Mouse (Mus musculus) forebrain, embryonic 16.5 days (tissue): ENCODE measurements at regions not wholly inside any gene's neighbourhood (a gene's known extent, or its start where the extent isn't known, plus 50 kb on each side); places are given as distances from the start of the nearest gene placed in this dataset.
A peak's percentile ranks its signal among the peaks of the same experiment; 100 is the strongest.

Source experiments
- ATAC-seq: fragments of 200-750 bp; cut with Nextera tagmentation; 2 replicates; pipeline ENCODE4 v1.8.0; 2017; ENCODE audit warnings: mild to moderate bottlenecking, moderate library complexity
- H3K27ac ChIP-seq: fragments of 300-500 bp; sonication (generic); 2 replicates; pipeline ENCODE4 v1.5.1; 2014; ENCODE audit warnings: low read length, control low read depth
- H3K27me3 ChIP-seq: fragments of 300-500 bp; sonication (generic); replicated peaks from 2 replicates; pipeline ENCODE4 v1.6.1; 2014; ENCODE audit warnings: low read length; ENCODE audit not compliant: control insufficient read depth, insufficient read depth
- H3K36me3 ChIP-seq: fragments of 300-500 bp; sonication (generic); 2 replicates; pipeline ENCODE4 v1.6.1; 2014; ENCODE audit not compliant: control insufficient read depth, insufficient read depth
- H3K4me1 ChIP-seq: fragments of 300-500 bp; sonication (generic); replicated peaks from 2 replicates; pipeline ENCODE4 v1.6.1; 2014; ENCODE audit warnings: low read length; ENCODE audit not compliant: control insufficient read depth, insufficient read depth
- H3K4me2 ChIP-seq: fragments of 300-500 bp; sonication (generic); 2 replicates; pipeline ENCODE4 v1.6.1; 2014; ENCODE audit warnings: mild to moderate bottlenecking, low read length, control low read depth
- H3K4me3 ChIP-seq: fragments of 300-500 bp; sonication (generic); replicated peaks from 2 replicates; pipeline ENCODE4 v1.5.1; 2014; ENCODE audit warnings: mild to moderate bottlenecking, low read length, control low read depth
- H3K9ac ChIP-seq: fragments of 300-500 bp; sonication (generic); replicated peaks from 2 replicates; pipeline ENCODE4 v1.6.1; 2014; ENCODE audit warnings: low read depth, low read length, control low read depth
- H3K9me3 ChIP-seq: fragments of 300-500 bp; sonication (generic); 2 replicates; pipeline ENCODE4 v1.6.1; 2016; ENCODE audit warnings: low read length; ENCODE audit not compliant: control insufficient read depth
- WGBS: fragments of 180-500 bp; shearing (Covaris S2); extraction: QIAGEN DNeasy Blood & Tissue Kit; methylation state at CpG from one replicate; pipeline ENCODE4 v1.1.7; 2014; 5-methylcytosine and 5-hydroxymethylcytosine counted together

DNA sequence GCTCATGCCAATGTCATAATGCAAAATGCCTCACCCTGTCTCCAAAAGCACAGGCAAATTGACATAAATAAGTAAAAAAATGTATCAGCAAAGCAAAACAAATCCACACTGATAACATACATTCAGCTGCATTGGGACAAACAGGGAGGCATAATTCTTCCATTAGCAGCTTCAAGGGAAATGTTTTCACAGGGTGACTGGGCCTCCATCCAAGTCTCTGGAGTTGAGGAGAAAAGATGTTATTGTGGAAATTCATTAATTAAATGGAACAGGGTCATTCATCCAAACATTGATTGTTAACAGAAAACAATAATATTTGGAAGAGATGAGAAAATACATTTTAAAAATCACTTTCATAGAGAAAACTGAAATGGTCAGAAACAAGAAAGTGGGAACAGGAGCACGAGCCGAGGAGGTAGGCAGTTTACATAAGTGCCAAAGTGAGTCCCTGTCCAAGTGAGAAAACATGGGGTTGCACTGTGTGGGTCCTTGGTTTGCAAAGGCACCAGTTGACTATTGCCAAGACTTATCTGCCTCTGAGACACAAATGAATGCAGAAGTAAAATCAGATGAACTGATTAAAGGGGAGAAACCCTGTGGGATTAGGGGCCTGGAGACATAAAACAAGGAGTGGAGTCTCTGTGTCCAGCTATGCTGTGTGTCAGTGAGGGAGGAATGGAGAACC is 114.3 kb upstream of the Gpc6 start:
- H3K4me1 ChIP-seq = no peaks in the 10 kb centered on the region
- no peak overlapping the region for H3K4me3 ChIP-seq
- no peaks in the 10 kb centered on the region for H3K36me3 ChIP-seq
- no peak overlapping the region for H3K27ac ChIP-seq
- no peaks in the 10 kb centered on the region for H3K9me3 ChIP-seq
- no peaks in the 10 kb centered on the region for H3K27me3 ChIP-seq
- ATAC-seq = peak; percentile 74; the same call in 1 of the 2 replicates
- no peak overlapping the region for H3K4me2 ChIP-seq
- no peak overlapping the region for H3K9ac ChIP-seq
- 30% methylated on average over 2 of the region's 2 CpGs for WGBS

DNA sequence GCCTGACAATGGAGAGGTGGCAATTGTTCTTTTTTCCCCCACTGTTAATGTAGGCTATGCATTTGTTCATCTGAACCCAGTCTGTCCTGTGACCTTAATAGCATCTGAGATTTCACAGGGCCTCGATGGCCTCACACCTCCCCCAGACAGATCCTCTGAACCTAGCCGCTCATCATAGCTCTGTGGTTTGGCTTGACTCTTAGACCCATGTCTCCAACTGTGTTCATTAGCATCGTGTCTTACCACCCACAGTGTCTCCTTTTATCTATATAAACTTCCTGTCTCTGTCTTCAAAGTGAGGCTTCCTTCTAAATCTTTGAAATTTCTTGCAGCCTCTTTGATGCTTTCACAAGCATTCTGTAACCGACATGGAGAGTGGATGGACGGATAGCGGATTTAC is 87.9 kb upstream of the Gpc6 start:
- 59% methylated on average over 6 of the region's 6 CpGs for WGBS
- H3K4me2 ChIP-seq = no peak overlapping the region
- no peaks in the 10 kb centered on the region for H3K9me3 ChIP-seq
- no peak for ATAC-seq
- no peak overlapping the region for H3K27ac ChIP-seq
- H3K36me3 ChIP-seq = no peaks in the 10 kb centered on the region
- H3K4me1 ChIP-seq = no peaks in the 10 kb centered on the region
- H3K4me3 ChIP-seq = no peak overlapping the region
- H3K27me3 ChIP-seq = no peaks in the 10 kb centered on the region
- H3K9ac ChIP-seq = no peak overlapping the region

DNA sequence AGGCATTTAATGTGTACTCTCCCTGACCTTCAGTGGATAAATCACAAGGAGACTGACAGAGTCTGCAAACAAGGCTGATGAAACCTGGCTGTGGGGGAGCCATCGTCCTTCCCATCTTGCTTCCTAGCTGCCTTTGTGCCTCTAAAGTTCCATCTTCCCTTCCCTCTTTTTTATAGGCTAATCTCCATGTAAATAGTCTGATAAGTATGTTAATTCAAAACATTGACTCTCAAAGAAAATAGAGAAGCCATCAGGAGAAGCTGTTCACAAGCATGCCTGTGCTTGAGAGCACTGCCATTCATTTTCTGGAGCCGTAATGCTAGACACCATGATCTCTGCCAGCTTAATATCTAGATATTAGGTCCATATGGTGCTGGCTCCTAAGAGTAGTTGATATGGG is 55.7 kb upstream of the Gpc6 start:
- H3K27me3 ChIP-seq = no peaks in the 10 kb centered on the region
- WGBS = 56% methylated on average over 2 of the region's 2 CpGs
- H3K27ac ChIP-seq = no peak overlapping the region
- ATAC-seq = no peak
- no peaks in the 10 kb centered on the region for H3K9me3 ChIP-seq
- H3K4me1 ChIP-seq = no peaks in the 10 kb centered on the region
- H3K9ac ChIP-seq = no peak overlapping the region
- H3K4me3 ChIP-seq = no peak overlapping the region
- H3K4me2 ChIP-seq = no peak overlapping the region
- no peaks in the 10 kb centered on the region for H3K36me3 ChIP-seq

DNA sequence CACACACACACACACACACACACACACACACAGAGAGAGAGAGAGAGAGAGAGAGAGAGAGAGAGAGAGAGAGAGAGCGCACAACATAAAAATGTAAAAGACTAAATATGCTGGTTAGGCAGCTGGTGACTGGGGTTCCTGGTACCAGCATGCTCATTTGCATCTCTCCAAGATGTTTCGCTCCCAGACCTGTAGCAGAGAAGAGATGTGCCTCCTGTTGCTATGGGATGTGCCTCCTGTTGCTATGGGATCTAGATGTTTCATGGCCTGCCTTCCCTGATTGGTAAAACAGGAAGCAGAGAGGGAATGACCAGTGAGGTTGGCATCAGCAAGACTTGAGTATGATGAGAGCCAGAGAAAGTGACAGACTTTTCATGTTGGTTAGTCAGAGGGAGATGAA is 55.1 kb upstream of the Gpc6 start:
- WGBS = 87% methylated on average over 2 of the region's 2 CpGs
- Histone ChIP-seq H3K9me3 (no peaks in the 10 kb centered on the region), H3K36me3 (no peaks in the 10 kb centered on the region), H3K27me3 (no peaks in the 10 kb centered on the region), H3K27ac (no peak overlapping the region), H3K9ac (no peak overlapping the region), H3K4me1 (no peaks in the 10 kb centered on the region), H3K4me2 (no peak overlapping the region), H3K4me3 (no peak overlapping the region)
- no peak for ATAC-seq
